Mouse (Mus musculus) liver, embryonic 11.5 days (tissue): ENCODE results near the gene Gm7137. TPM values are rescaled to one million over a fixed set of nuclear protein-coding genes. Genes with fewer than 3 reads are reported as not detected.
"Not testable (repeated sequence)": the region's sequence is repeated elsewhere in the genome, so short reads cannot be mapped to it uniquely, and the experiment has no call there.

Experiments used
- ATAC-seq: fragments of 200-750 bp; cut with Nextera tagmentation; replicated peaks from 2 replicates; pipeline ENCODE4 v1.8.0; 2017; ENCODE audit warnings: moderate number of reproducible peaks, mild to moderate bottlenecking, moderate TSS enrichment, moderate library complexity; ENCODE audit not compliant: low FRiP score
- DNase-seq: peaks from one replicate; pipeline ENCODE4 v3.0.0-alpha.2; 2017; ENCODE audit warnings: low spot score
- H3K27ac ChIP-seq: fragments of 300-500 bp; sonication (generic); 2 replicates; pipeline ENCODE4 v1.5.1; 2014; ENCODE audit warnings: mild to moderate bottlenecking, low read depth, low read length, control low read depth
- H3K27me3 ChIP-seq: fragments of 300-500 bp; sonication (generic); replicated peaks from 2 replicates; pipeline ENCODE4 v1.6.1; 2014; ENCODE audit warnings: low read length, mixed read lengths; ENCODE audit not compliant: control insufficient read depth, insufficient read depth
- H3K36me3 ChIP-seq: fragments of 300-500 bp; sonication (generic); 2 replicates; pipeline ENCODE4 v1.6.1; 2014; ENCODE audit warnings: mild to moderate bottlenecking, low read length, moderate library complexity, mixed read lengths; ENCODE audit not compliant: control insufficient read depth, insufficient read depth
- H3K4me1 ChIP-seq: fragments of 300-500 bp; sonication (generic); replicated peaks from 2 replicates; pipeline ENCODE4 v1.6.1; 2014; ENCODE audit warnings: low read length, mixed read lengths; ENCODE audit not compliant: control insufficient read depth, insufficient read depth
- H3K4me2 ChIP-seq: fragments of 300-500 bp; sonication (generic); 2 replicates; pipeline ENCODE4 v1.6.1; 2014; ENCODE audit warnings: mild to moderate bottlenecking, control low read depth, moderate library complexity
- H3K4me3 ChIP-seq: fragments of 300-500 bp; sonication (generic); 2 replicates; pipeline ENCODE4 v1.5.1; 2014; ENCODE audit warnings: low read depth, low read length, control low read depth
- H3K9ac ChIP-seq: fragments of 300-500 bp; sonication (generic); 2 replicates; pipeline ENCODE4 v1.6.1; 2014; ENCODE audit warnings: low read depth, low read length, control low read depth
- H3K9me3 ChIP-seq: fragments of 300-500 bp; sonication (generic); 2 replicates; pipeline ENCODE4 v1.6.1; 2016; ENCODE audit warnings: low read length, inconsistent platforms, mixed read lengths; ENCODE audit not compliant: control insufficient read depth
- whole genome bisulfite sequencing: fragments of 180-500 bp; shearing (Covaris S2); extraction: QIAGEN DNeasy Blood & Tissue Kit; methylation state at CpG from one replicate; pipeline ENCODE4 v1.1.7; 2014; 5-methylcytosine and 5-hydroxymethylcytosine counted together
- polyA plus RNA-seq: library from polyadenylated mRNA; unstranded; fragments of >200 nt; fragmentation: Nextera tagmentation; extraction: Ambion mirVana; gene quantifications from 2 replicates; pipeline ENCODE4 v1.2.1, GENCODE M21; 2014

Gene Gm7137
- polyA plus RNA-seq, 1 experiment from 2014 or later = not detected

GRCm38 (mm10) chr10:77798921-77799508 lies 11.0 kb upstream of the Gm7137 start, which contains the start of gene Gm19668:
Gm19668 (minus strand) TSS chr10:77799133.
- Histone ChIP-seq H3K4me3 (no peak within 1 kb of the TSS), H3K27ac (no peak within 1 kb of the TSS), H3K4me2 (no peak within 1 kb of the TSS), H3K36me3 (no peaks in the 10 kb centered on the region), H3K4me1 (no peaks in the 10 kb centered on the region), H3K27me3 (no peaks in the 10 kb centered on the region), H3K9ac (no peak within 1 kb of the TSS), H3K9me3 (no peaks in the 10 kb centered on the region)
- 64% methylated on average over 8 of the region's 8 CpGs for WGBS
- ATAC-seq = no peak
- no peak for DNase-seq

- not testable (repeated sequence) for H3K4me1 ChIP-seq, H3K27ac ChIP-seq, H3K4me2 ChIP-seq, H3K4me3 ChIP-seq, H3K36me3 ChIP-seq, H3K9me3 ChIP-seq, ATAC-seq, DNase-seq, H3K9ac ChIP-seq, H3K27me3 ChIP-seq
- 40% methylated on average over 3 of the region's 3 CpGs for WGBS
Observed at GRCm38 (mm10) chr10:77798164-77798920, 10.3 kb upstream of the Gm7137 start.

DNA sequence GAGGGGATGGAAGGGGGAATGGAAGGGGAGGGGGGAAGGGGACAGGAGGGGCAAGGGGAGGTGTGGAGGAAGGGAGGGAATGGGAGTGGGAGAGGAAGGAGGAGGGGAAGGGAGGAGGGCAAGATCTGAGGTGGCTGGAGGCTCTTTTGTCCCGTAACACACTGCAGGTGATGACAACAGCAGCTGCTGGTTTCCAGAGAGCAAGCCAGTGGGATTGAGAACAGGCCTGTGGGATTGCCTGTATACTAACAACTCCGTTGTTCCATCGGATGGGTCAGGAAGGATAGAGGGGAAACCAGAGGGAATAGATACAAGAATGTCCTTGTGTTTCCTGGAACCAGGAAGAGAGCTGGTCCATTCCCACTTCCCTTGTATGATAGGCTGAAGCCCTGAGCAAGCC lies 9.7 kb upstream of the Gm7137 start:
- no peak overlapping the region for H3K27ac ChIP-seq

GRCm38 (mm10) chr10:77794976-77795375 lies 7.0 kb upstream of the Gm7137 start, which contains the start of gene Gm9639:
Gm9639 (minus strand) TSS chr10:77795076.
- Histone ChIP-seq H3K27ac (no peak within 1 kb of the TSS), H3K9me3 (no peaks in the 10 kb centered on the region), H3K36me3 (no peaks in the 10 kb centered on the region), H3K9ac (no peak within 1 kb of the TSS), H3K4me1 (no peaks in the 10 kb centered on the region), H3K4me3 (no peak within 1 kb of the TSS), H3K4me2 (no peak within 1 kb of the TSS), H3K27me3 (no peaks in the 10 kb centered on the region)
- no peak for DNase-seq
- WGBS = 35% methylated on average over 2 of the region's 2 CpGs
- no peak for ATAC-seq

More for the DNA sequence above, 9.7 kb upstream of the Gm7137 start:
- Histone ChIP-seq H3K4me2 (no peak overlapping the region), H3K27me3 (no peaks in the 10 kb centered on the region), H3K9me3 (no peaks in the 10 kb centered on the region), H3K4me1 (no peaks in the 10 kb centered on the region), H3K4me3 (no peak overlapping the region), H3K9ac (no peak overlapping the region), H3K36me3 (no peaks in the 10 kb centered on the region)
- ATAC-seq = no peak
- DNase-seq = no peak
- WGBS = 25% methylated on average over 3 of the region's 3 CpGs

DNA sequence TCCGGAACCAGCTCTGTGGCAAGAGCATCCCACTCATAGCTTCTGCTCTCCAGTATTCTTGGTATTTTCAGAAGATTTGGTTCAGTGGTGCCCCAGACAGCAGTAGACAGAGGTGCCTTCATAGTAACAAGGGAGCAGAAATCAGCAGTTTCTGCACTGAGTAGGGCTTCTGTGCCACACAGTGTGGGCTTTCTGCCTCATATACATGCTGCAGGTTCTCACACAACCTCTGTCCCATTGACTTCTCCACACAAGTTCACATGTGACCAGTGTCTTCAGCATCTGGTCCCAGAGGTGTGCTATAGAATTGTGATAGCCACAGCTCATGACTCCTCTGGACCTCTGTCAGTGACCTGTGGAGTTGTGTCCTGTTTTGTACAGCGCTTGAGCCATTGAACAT lies 621 bp upstream of the Gm7137 start:
- no peak overlapping the region for H3K4me2 ChIP-seq
- H3K27me3 ChIP-seq = no peaks in the 10 kb centered on the region
- H3K4me3 ChIP-seq = no peak overlapping the region
- WGBS = 70% methylated on average over 2 of the region's 2 CpGs
- ATAC-seq (no peak), DNase-seq (no peak)
- no peaks in the 10 kb centered on the region for H3K36me3 ChIP-seq
- H3K9ac ChIP-seq = no peak overlapping the region
- H3K4me1 ChIP-seq = no peaks in the 10 kb centered on the region
- H3K27ac ChIP-seq = no peak overlapping the region
- no peaks in the 10 kb centered on the region for H3K9me3 ChIP-seq

GRCm38 (mm10) chr10:77783396-77783795 lies 4.6 kb downstream of the Gm7137 start:
- WGBS = 75% methylated on average over 1 of the region's 3 CpGs
- DNase-seq, H3K36me3 ChIP-seq, H3K27me3 ChIP-seq, H3K27ac ChIP-seq, H3K9ac ChIP-seq, H3K4me2 ChIP-seq, H3K4me3 ChIP-seq, H3K9me3 ChIP-seq, H3K4me1 ChIP-seq, ATAC-seq: not testable (repeated sequence)

DNA sequence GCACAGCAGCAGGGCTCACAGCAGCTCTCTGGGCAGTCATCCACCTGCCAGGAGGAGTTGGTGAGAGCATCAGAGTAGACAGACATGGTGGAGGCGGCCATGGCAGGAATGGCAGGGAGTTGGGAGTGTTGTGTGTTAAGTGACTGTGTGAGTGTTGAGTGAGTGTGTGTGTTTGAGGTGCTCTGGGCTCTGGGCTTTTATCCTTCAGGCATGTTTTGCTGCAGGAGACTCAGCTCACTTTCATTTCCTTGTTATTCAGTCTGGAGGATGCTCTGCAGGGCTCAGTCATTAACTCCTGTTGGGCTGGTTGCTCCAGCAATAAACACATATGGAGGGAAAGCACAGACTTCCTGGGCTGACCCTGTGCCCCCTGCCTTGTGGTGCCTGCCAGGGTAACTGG lies 5.6 kb downstream of the Gm7137 start, which contains the start of gene Gm3250:
Gene Gm3250, minus strand, starts transcription at position 101 of the 400 bp plus-strand sequence.
- 38% methylated on average over 1 of the region's 1 CpGs for WGBS
- H3K4me3 ChIP-seq, ATAC-seq, H3K9me3 ChIP-seq, H3K27ac ChIP-seq, H3K27me3 ChIP-seq, H3K4me1 ChIP-seq, DNase-seq, H3K36me3 ChIP-seq, H3K4me2 ChIP-seq, H3K9ac ChIP-seq: not testable (repeated sequence)

GRCm38 (mm10) chr10:77776844-77777243 lies 11.2 kb downstream of the Gm7137 start, which contains the start of gene Gm7138:
Gm7138 (minus strand) TSS chr10:77776944.
- not testable (repeated sequence) for DNase-seq, H3K27me3 ChIP-seq, H3K4me3 ChIP-seq, H3K36me3 ChIP-seq, H3K4me2 ChIP-seq, H3K27ac ChIP-seq, H3K4me1 ChIP-seq, H3K9ac ChIP-seq, H3K9me3 ChIP-seq, ATAC-seq
- 36% methylated on average over 1 of the region's 1 CpGs for WGBS

DNA sequence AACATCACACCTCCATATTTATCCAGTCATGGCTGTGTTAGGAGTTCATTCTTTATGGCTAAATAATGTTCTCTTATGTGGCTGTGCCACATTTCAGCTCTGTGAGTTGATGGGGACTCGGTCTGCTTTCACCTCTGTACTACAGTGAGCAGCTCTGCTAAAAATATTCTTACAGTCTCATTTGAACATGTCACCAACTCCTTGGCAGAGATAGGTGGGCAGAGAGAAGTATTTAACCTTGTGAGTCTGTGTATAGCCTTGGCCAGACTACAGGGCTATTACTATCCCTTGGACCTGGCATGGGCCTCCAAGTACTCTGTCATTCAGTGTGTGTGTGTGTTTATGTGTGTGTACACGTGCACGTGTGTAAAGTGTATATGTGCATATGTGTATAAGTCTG lies 15.9 kb downstream of the Gm7137 start:
- H3K27me3 ChIP-seq, H3K4me3 ChIP-seq, H3K9ac ChIP-seq, H3K9me3 ChIP-seq, ATAC-seq, H3K4me2 ChIP-seq, H3K36me3 ChIP-seq, H3K4me1 ChIP-seq, H3K27ac ChIP-seq, DNase-seq: not testable (repeated sequence)
- WGBS = 78% methylated on average over 1 of the region's 3 CpGs
